Mouse (Mus musculus): ENCODE results near the gene Rexo1. TPM values are rescaled to one million over a fixed set of nuclear protein-coding genes. Genes with fewer than 3 reads are reported as not detected.

Gene Rexo1
- total and polyA plus RNA-seq, 3 experiments, result 11.6 to 19.8 (median 12.3) TPM

- no peak for DNase-seq
- Histone ChIP-seq H3K4me1 (ENCODE audit: control insufficient read depth, insufficient read depth, low read length) (peaks cover 7% of the 10 kb centered on the region), H3K27ac (no peak overlapping the region), H3K4me3 (no peak overlapping the region), H3K9ac (ENCODE audit: low read depth, low read length) (no peak overlapping the region), H3K27me3 (ENCODE audit: control insufficient read depth, insufficient read depth, low read length) (no peaks in the 10 kb centered on the region), H3K36me3 (ENCODE audit: control insufficient read depth, insufficient read depth, low read length) (no peaks in the 10 kb centered on the region), H3K79me2 (replicated peaks; ENCODE audit: control insufficient read depth, insufficient read depth, low read length) (peaks cover 2% of the 10 kb centered on the region; the same call in 1 of the 2 replicates)
- WGBS, result 74% methylated on average over 3 of the region's 3 CpGs
- TF ChIP-seq EP300 (IDR thresholded peaks at IDR 0.05; ENCODE audit: insufficient read depth, low read depth, low read length) (no peak), CTCF (IDR thresholded peaks at IDR 0.05) (no peak), POLR2A (IDR thresholded peaks at IDR 0.05; ENCODE audit: insufficient read depth, low read depth, low read length) (no peak)
- intact Hi-C loops (cut with DNase I), result no loop called here
Measured at GRCm38 (mm10) chr10:80574896-80575295, 13.5 kb upstream of the Rexo1 start.

- Histone ChIP-seq H3K4me3 (no peak overlapping the region), H3K79me2 (replicated peaks; ENCODE audit: control insufficient read depth, insufficient read depth, low read length) (peaks cover 2% of the 10 kb centered on the region; the same call in 1 of the 2 replicates), H3K27ac (no peak overlapping the region), H3K9ac (ENCODE audit: low read depth, low read length) (no peak overlapping the region), H3K4me1 (ENCODE audit: control insufficient read depth, insufficient read depth, low read length) (peaks cover 4% of the 10 kb centered on the region; the same call in 1 of the 2 replicates), H3K27me3 (ENCODE audit: control insufficient read depth, insufficient read depth, low read length) (no peaks in the 10 kb centered on the region), H3K36me3 (ENCODE audit: control insufficient read depth, insufficient read depth, low read length) (no peaks in the 10 kb centered on the region)
- TF ChIP-seq CTCF (IDR thresholded peaks at IDR 0.05), result no peak
- TF ChIP-seq EP300 (IDR thresholded peaks at IDR 0.05; ENCODE audit: insufficient read depth, low read depth, low read length), result no peak
- no peak for TF ChIP-seq POLR2A (IDR thresholded peaks at IDR 0.05; ENCODE audit: insufficient read depth, low read depth, low read length)
- intact Hi-C loops (cut with DNase I), result no loop called here
- 61% methylated on average over 9 of the region's 9 CpGs for WGBS
- no peak for DNase-seq
Measured at GRCm38 (mm10) chr10:80573944-80574343, 12.6 kb upstream of the Rexo1 start.

- intact Hi-C loops (cut with DNase I), result no loop called here
- Histone ChIP-seq H3K27me3 (ENCODE audit: control insufficient read depth, insufficient read depth, low read length) (no peaks in the 10 kb centered on the region), H3K4me3 (no peak overlapping the region), H3K27ac (no peak overlapping the region), H3K36me3 (ENCODE audit: control insufficient read depth, insufficient read depth, low read length) (no peaks in the 10 kb centered on the region), H3K4me1 (ENCODE audit: control insufficient read depth, insufficient read depth, low read length) (0 out of 2 replicates have a peak, but pooled peaks cover 3% of the 10 kb centered on the region), H3K79me2 (replicated peaks; ENCODE audit: control insufficient read depth, insufficient read depth, low read length) (peaks cover 2% of the 10 kb centered on the region; the same call in 1 of the 2 replicates), H3K9ac (ENCODE audit: low read depth, low read length) (no peak overlapping the region)
- TF ChIP-seq CTCF (IDR thresholded peaks at IDR 0.05), result no peak
- TF ChIP-seq EP300 (IDR thresholded peaks at IDR 0.05; ENCODE audit: insufficient read depth, low read depth, low read length), result no peak
- no peak for TF ChIP-seq POLR2A (IDR thresholded peaks at IDR 0.05; ENCODE audit: insufficient read depth, low read depth, low read length)
- WGBS, result 86% methylated on average over 2 of the region's 2 CpGs
- no peak for DNase-seq
Measured at GRCm38 (mm10) chr10:80572477-80572876, 11.1 kb upstream of the Rexo1 start.

GRCm38 (mm10) chr10:80570871-80571836 is 9.8 kb upstream of the Rexo1 start:
- DNase-seq, result no peak
- Histone ChIP-seq H3K27ac (no peak overlapping the region), H3K4me3 (no peak overlapping the region), H3K36me3 (ENCODE audit: control insufficient read depth, insufficient read depth, low read length) (no peaks in the 10 kb centered on the region), H3K4me1 (ENCODE audit: control insufficient read depth, insufficient read depth, low read length) (0 out of 2 replicates have a peak, but pooled peaks cover 3% of the 10 kb centered on the region), H3K9ac (ENCODE audit: low read depth, low read length) (no peak overlapping the region; the same call in 1 of the 2 replicates), H3K27me3 (ENCODE audit: control insufficient read depth, insufficient read depth, low read length) (no peaks in the 10 kb centered on the region), H3K79me2 (replicated peaks; ENCODE audit: control insufficient read depth, insufficient read depth, low read length) (no peaks in the 10 kb centered on the region; the same call in 1 of the 2 replicates)
- TF ChIP-seq EP300 (IDR thresholded peaks at IDR 0.05; ENCODE audit: insufficient read depth, low read depth, low read length), result no peak
- no peak for TF ChIP-seq CTCF (IDR thresholded peaks at IDR 0.05)
- no peak for TF ChIP-seq POLR2A (IDR thresholded peaks at IDR 0.05; ENCODE audit: insufficient read depth, low read depth, low read length)
- WGBS, result 44% methylated on average over 30 of the region's 30 CpGs
- intact Hi-C loops (cut with DNase I), result no loop called here

- no peaks in the 10 kb centered on the region for H3K79me2 ChIP-seq (replicated peaks; ENCODE audit: control insufficient read depth, insufficient read depth, low read length)
- 0 out of 2 replicates have a peak, but pooled peaks cover 2% of the 10 kb centered on the region for H3K4me1 ChIP-seq (ENCODE audit: control insufficient read depth, insufficient read depth, low read length)
- H3K27me3 ChIP-seq (ENCODE audit: control insufficient read depth, insufficient read depth, low read length), result no peaks in the 10 kb centered on the region
- no peaks in the 10 kb centered on the region for H3K36me3 ChIP-seq (ENCODE audit: control insufficient read depth, insufficient read depth, low read length)
- 83% methylated on average over 10 of the region's 10 CpGs for WGBS
- intact Hi-C loops (cut with DNase I), result no loop called here
- H3K9ac ChIP-seq (ENCODE audit: low read depth, low read length), result no peak overlapping the region
- DNase-seq, result no peak
- H3K4me3 ChIP-seq, result no peak overlapping the region
- H3K27ac ChIP-seq, result no peak overlapping the region
- TF ChIP-seq POLR2A (IDR thresholded peaks at IDR 0.05; ENCODE audit: insufficient read depth, low read depth, low read length), result no peak
- TF ChIP-seq CTCF (IDR thresholded peaks at IDR 0.05), result no peak
- no peak for TF ChIP-seq EP300 (IDR thresholded peaks at IDR 0.05; ENCODE audit: insufficient read depth, low read depth, low read length)
Measured at GRCm38 (mm10) chr10:80570419-80570818, 9.1 kb upstream of the Rexo1 start.

- H3K27me3 ChIP-seq (ENCODE audit: control insufficient read depth, insufficient read depth, low read length), result no peaks in the 10 kb centered on the region
- no peak overlapping the region for H3K9ac ChIP-seq (ENCODE audit: low read depth, low read length)
- no peak overlapping the region for H3K4me3 ChIP-seq
- no peak overlapping the region for H3K27ac ChIP-seq
- intact Hi-C loops (cut with DNase I), result no loop called here
- H3K36me3 ChIP-seq (ENCODE audit: control insufficient read depth, insufficient read depth, low read length), result no peaks in the 10 kb centered on the region
- H3K4me1 ChIP-seq (ENCODE audit: control insufficient read depth, insufficient read depth, low read length), result 0 out of 2 replicates have a peak, but pooled peaks cover 2% of the 10 kb centered on the region
- TF ChIP-seq EP300 (IDR thresholded peaks at IDR 0.05; ENCODE audit: insufficient read depth, low read depth, low read length) (no peak), POLR2A (IDR thresholded peaks at IDR 0.05; ENCODE audit: insufficient read depth, low read depth, low read length) (no peak), CTCF (IDR thresholded peaks at IDR 0.05) (no peak)
- peak; percentile 67 to 78 for DNase-seq
- H3K79me2 ChIP-seq (replicated peaks; ENCODE audit: control insufficient read depth, insufficient read depth, low read length), result no peaks in the 10 kb centered on the region
- 28% methylated on average over 10 of the region's 10 CpGs for WGBS
Measured at GRCm38 (mm10) chr10:80569664-80570066, 8.3 kb upstream of the Rexo1 start.
